Mouse (Mus musculus): ENCODE measurements around the gene Herpud1. TPM values are rescaled to one million over a fixed set of nuclear protein-coding genes. Genes with fewer than 3 reads are reported as not detected.

Herpud1 gene
- polyA plus RNA-seq, 1 experiment from 2014 or later: 144 TPM

DNA sequence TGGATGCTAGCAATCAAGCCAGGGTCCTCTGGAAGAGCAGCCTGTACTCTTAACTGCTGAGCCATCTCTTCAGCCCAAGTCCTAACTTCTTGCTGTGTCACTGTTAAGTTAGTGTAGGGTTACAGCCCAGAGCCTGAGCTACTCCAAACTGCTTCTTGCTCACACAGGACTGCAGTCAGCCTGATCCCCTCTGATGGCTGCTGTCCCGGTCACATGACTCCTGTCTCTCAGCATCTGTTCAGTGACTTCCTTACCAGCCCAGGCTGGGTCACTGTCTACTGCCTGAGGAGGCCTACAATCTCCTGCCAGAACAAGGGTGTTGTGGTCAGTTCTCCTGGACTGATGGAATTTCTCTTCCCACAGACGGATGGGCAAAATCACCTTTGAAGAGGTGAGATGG lies 29.0 kb downstream of the Herpud1 start:
- Histone ChIP-seq H3K27me3 (replicated peaks) (no peaks in the 10 kb centered on the region), H3K4me1 (no peaks in the 10 kb centered on the region), H3K27ac (no peak overlapping the region), H3K36me3 (no peaks in the 10 kb centered on the region), H3K4me2 (no peak overlapping the region), H3K9me3 (no peaks in the 10 kb centered on the region), H3K9ac (no peak overlapping the region), H3K4me3 (replicated peaks) (no peak overlapping the region)
- 63% methylated on average over 2 of the region's 2 CpGs for WGBS
- ATAC-seq (ENCODE audit: insufficient read depth, low FRiP score, low read depth): no peak

DNA sequence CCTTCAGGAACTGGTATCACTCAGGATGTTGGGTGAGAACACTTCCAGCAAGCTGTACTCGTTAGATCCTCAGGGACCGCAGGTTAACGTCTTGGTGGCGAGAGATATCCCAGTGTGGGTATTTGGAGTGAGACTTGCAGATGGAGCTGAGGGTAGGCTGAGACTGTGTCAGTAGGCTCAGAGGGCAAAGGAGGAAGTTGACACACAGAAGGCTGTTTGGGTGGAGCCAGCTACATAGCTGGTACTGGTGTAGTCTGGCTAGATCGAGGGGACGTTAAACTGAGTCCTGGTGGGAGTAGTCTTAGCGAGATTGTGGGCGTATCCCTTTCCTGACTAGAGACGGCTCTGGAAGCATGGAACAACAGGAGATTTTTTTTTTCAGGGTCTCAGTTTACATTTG lies 31.8 kb downstream of the Herpud1 start:
- no peak overlapping the region for H3K27ac ChIP-seq
- H3K4me3 ChIP-seq (replicated peaks): no peak overlapping the region
- H3K36me3 ChIP-seq: no peaks in the 10 kb centered on the region
- ATAC-seq (ENCODE audit: insufficient read depth, low FRiP score, low read depth): no peak
- WGBS: 58% methylated on average over 9 of the region's 9 CpGs
- no peaks in the 10 kb centered on the region for H3K27me3 ChIP-seq (replicated peaks)
- no peak overlapping the region for H3K9ac ChIP-seq
- no peaks in the 10 kb centered on the region for H3K4me1 ChIP-seq
- no peak overlapping the region for H3K4me2 ChIP-seq
- H3K9me3 ChIP-seq: no peaks in the 10 kb centered on the region

DNA sequence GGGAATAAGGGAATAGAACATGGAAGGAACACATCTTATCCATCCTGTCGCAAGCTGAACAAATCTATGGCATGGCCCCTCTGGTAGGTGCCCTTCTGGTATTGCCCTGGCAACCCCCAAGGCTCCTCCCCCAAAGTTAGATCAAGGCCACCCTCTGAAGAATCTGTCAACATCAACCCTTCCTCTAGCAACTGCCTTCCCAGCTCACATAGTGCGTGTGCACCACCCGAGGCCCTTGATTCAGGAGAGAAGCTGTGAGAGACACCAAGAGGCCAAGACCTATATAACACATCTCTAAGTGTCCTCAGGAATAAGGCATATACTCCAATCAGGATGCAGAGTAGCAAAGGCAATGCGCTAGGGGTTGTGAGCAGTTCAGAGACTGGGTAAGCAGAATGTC lies 36.0 kb downstream of the Herpud1 start:
- H3K4me3 ChIP-seq (replicated peaks): no peak overlapping the region
- 80% methylated on average over 4 of the region's 4 CpGs for WGBS

DNA sequence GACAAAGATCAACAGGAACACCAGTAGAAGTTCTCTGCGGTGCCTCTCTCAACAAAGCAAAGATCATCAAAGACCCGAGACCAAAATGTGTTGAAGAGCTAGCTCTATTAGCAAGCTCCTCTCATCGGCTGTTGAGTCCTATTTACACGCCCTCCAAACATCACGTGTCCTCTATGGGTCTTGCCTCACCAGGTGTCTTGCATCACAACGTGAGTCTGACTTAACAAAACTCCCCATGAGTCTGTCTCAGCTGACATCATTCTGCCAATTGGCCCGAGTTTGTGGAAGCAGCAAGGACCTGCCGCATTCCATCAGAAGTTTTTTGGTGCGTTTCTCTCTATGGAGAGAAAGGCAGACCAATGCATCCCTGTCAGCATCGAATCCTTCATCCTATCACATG lies 41.7 kb downstream of the Herpud1 start:
- Histone ChIP-seq H3K9ac (no peak overlapping the region), H3K27ac (no peak overlapping the region), H3K36me3 (no peaks in the 10 kb centered on the region), H3K4me3 (replicated peaks) (no peak overlapping the region), H3K27me3 (replicated peaks) (no peaks in the 10 kb centered on the region), H3K9me3 (no peaks in the 10 kb centered on the region), H3K4me2 (no peak overlapping the region), H3K4me1 (no peaks in the 10 kb centered on the region)
- ATAC-seq (ENCODE audit: insufficient read depth, low FRiP score, low read depth): no peak
- WGBS: 41% methylated on average over 10 of the region's 10 CpGs

More for the DNA sequence above, 36.0 kb downstream of the Herpud1 start:
- Histone ChIP-seq H3K4me2 (no peak overlapping the region), H3K36me3 (no peaks in the 10 kb centered on the region), H3K9ac (no peak overlapping the region), H3K27ac (no peak overlapping the region), H3K4me1 (no peaks in the 10 kb centered on the region), H3K9me3 (no peaks in the 10 kb centered on the region), H3K27me3 (replicated peaks) (no peaks in the 10 kb centered on the region)
- ATAC-seq (ENCODE audit: insufficient read depth, low FRiP score, low read depth): no peak

DNA sequence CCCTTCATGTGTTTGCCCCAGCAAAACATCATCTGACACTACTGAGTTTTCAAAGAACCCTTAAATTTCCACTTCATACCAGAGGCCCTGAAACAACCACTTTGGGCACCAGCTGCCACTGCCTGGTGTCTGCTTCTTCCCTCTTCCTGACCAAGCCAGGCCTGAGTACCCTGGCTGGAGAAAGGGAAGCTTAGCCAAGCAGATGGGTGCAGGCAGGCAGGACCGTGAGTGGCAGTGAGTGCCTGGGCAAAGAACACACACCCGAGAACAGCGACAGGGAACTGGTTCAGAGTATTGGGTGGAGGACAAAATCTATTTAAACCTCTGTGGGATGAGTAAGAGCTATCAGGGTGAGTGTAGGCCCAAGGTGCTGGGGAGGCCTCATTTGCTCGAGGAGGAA lies 42.2 kb downstream of the Herpud1 start:
- 71% methylated on average over 4 of the region's 4 CpGs for WGBS
- no peak for ATAC-seq (ENCODE audit: insufficient read depth, low FRiP score, low read depth)
- no peak overlapping the region for H3K4me3 ChIP-seq (replicated peaks)
- no peak overlapping the region for H3K4me2 ChIP-seq
- no peaks in the 10 kb centered on the region for H3K36me3 ChIP-seq
- no peak overlapping the region for H3K27ac ChIP-seq
- H3K27me3 ChIP-seq (replicated peaks): peaks cover 3% of the 10 kb centered on the region; the same call in 1 of the 2 replicates
- H3K4me1 ChIP-seq: no peaks in the 10 kb centered on the region
- no peaks in the 10 kb centered on the region for H3K9me3 ChIP-seq
- no peak overlapping the region for H3K9ac ChIP-seq

DNA sequence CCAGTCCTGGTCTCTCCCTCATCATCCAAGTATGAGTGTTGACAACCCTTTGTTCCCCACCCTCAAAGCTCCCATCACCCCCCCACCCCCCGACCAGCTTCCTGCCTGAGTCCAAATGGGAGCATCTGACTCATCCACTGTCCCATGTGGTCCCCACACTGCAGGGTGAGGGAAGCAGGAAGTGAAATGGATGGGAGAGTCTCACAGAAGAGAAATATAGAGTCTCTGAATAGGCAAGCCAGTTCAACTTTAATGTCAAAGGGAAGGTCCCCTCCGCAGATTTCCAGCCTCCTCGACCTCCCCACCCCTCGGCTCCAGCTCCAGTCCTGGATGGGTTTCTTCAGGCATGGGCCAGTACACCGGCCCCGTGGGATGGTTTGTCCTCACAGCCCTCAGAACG lies 43.1 kb downstream of the Herpud1 start:
- peaks cover 4% of the 10 kb centered on the region; the same call in 1 of the 2 replicates for H3K4me1 ChIP-seq
- ATAC-seq (ENCODE audit: insufficient read depth, low FRiP score, low read depth): no peak
- H3K4me2 ChIP-seq: no peak overlapping the region
- no peak overlapping the region for H3K9ac ChIP-seq
- no peak overlapping the region for H3K27ac ChIP-seq
- H3K36me3 ChIP-seq: no peaks in the 10 kb centered on the region
- 76% methylated on average over 7 of the region's 7 CpGs for WGBS
- no peak overlapping the region for H3K4me3 ChIP-seq (replicated peaks)
- peaks cover 5% of the 10 kb centered on the region; the same call in 1 of the 2 replicates for H3K27me3 ChIP-seq (replicated peaks)
- no peaks in the 10 kb centered on the region for H3K9me3 ChIP-seq

DNA sequence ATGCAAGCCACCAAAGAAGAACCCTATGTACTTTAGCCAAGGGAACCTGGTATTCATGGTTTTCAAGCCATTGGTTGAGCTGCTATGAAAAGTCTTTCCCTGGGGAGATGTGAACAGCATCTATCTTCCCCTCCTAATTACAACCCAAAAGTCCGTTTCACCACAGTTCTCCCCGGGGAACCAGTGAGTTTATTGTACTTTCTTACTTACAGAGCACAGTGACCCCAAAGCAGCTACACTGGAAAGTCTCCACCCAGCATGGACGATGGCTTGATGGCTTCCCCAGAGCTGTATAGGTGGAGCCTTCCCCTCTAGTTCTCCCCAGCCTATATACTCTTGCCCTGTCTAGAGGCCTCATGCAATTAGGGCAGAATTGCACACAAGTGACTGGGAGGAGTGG lies 46.0 kb downstream of the Herpud1 start:
- ATAC-seq (ENCODE audit: insufficient read depth, low FRiP score, low read depth): no peak
- Histone ChIP-seq H3K4me2 (no peak overlapping the region), H3K4me1 (peaks cover 4% of the 10 kb centered on the region; the same call in 1 of the 2 replicates), H3K9me3 (no peaks in the 10 kb centered on the region), H3K4me3 (replicated peaks) (no peak overlapping the region), H3K9ac (no peak overlapping the region), H3K36me3 (no peaks in the 10 kb centered on the region), H3K27me3 (replicated peaks) (peaks cover 5% of the 10 kb centered on the region; the same call in 1 of the 2 replicates), H3K27ac (no peak overlapping the region)
- 77% methylated on average over 3 of the region's 3 CpGs for WGBS

GRCm38 (mm10) chr8:94433981-94434466 lies 47.8 kb downstream of the Herpud1 start, which contains the start of gene Nlrc5:
Gene Nlrc5 (plus strand): TSS chr8:94434356.
- ATAC-seq (ENCODE audit: insufficient read depth, low FRiP score, low read depth): peak; percentile 39; the same call in 1 of the 2 replicates
- under 1% methylated on average over 29 of the region's 29 CpGs for WGBS

DNA sequence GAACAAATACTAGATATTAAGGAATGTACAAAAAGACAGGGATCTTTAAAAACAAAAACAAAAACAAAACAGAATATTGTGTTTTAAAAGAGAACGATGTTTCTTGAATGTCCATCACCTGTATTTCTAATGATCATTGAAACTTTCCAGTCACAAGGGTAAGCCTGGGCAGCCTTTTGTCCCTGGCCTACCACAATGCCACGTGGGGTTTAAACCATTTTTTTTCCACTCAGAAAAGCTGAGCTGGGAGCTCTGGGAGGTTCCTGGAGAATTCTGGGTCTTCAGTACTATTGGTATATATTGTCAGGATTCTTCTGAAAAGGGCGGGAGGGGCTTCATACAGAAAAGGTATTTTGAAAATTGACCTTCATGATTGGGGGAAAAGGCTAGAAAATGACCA lies 48.7 kb downstream of the Herpud1 start:
- 77% methylated on average over 3 of the region's 3 CpGs for WGBS
- Histone ChIP-seq H3K9ac (no peak overlapping the region), H3K9me3 (no peaks in the 10 kb centered on the region), H3K36me3 (no peaks in the 10 kb centered on the region), H3K4me3 (replicated peaks) (no peak overlapping the region), H3K4me1 (peaks cover 4% of the 10 kb centered on the region; the same call in 1 of the 2 replicates), H3K27me3 (replicated peaks) (peaks cover 5% of the 10 kb centered on the region; the same call in 1 of the 2 replicates), H3K27ac (no peak overlapping the region), H3K4me2 (no peak overlapping the region)
- ATAC-seq (ENCODE audit: insufficient read depth, low FRiP score, low read depth): no peak

More at GRCm38 (mm10) chr8:94433981-94434466, 47.8 kb downstream of the Herpud1 start, which contains the start of gene Nlrc5:
- Histone ChIP-seq H3K9ac (0 out of 2 replicates have a peak within 1 kb of the TSS, but pooled peaks have one; percentile 3), H3K4me3 (replicated peaks) (peak within 1 kb of the TSS; percentile 50), H3K36me3 (no peaks in the 10 kb centered on the region), H3K9me3 (no peaks in the 10 kb centered on the region), H3K27ac (no peak within 1 kb of the TSS), H3K4me2 (peak within 1 kb of the TSS; percentile 88), H3K4me1 (peaks cover 4% of the 10 kb centered on the region; the same call in 1 of the 2 replicates), H3K27me3 (replicated peaks) (peaks cover 5% of the 10 kb centered on the region; the same call in 1 of the 2 replicates)

GRCm38 (mm10) chr8:94435397-94436111 lies 49.3 kb downstream of the Herpud1 start:
- ATAC-seq (ENCODE audit: insufficient read depth, low FRiP score, low read depth): no peak
- no peaks in the 10 kb centered on the region for H3K9me3 ChIP-seq
- H3K4me1 ChIP-seq: peaks cover 4% of the 10 kb centered on the region; the same call in 1 of the 2 replicates
- peaks cover 5% of the 10 kb centered on the region; the same call in 1 of the 2 replicates for H3K27me3 ChIP-seq (replicated peaks)
- no peak overlapping the region for H3K4me3 ChIP-seq (replicated peaks)
- H3K4me2 ChIP-seq: no peak overlapping the region
- H3K36me3 ChIP-seq: no peaks in the 10 kb centered on the region
- H3K27ac ChIP-seq: no peak overlapping the region
- no peak overlapping the region for H3K9ac ChIP-seq
- 90% methylated on average over 15 of the region's 15 CpGs for WGBS

GRCm38 (mm10) chr8:94436112-94436572 lies 49.9 kb downstream of the Herpud1 start:
- H3K27ac ChIP-seq: no peak overlapping the region
- no peak for ATAC-seq (ENCODE audit: insufficient read depth, low FRiP score, low read depth)
- H3K4me1 ChIP-seq: peaks cover 4% of the 10 kb centered on the region; the same call in 1 of the 2 replicates
- no peaks in the 10 kb centered on the region for H3K9me3 ChIP-seq
- peaks cover 5% of the 10 kb centered on the region; the same call in 1 of the 2 replicates for H3K27me3 ChIP-seq (replicated peaks)
- H3K36me3 ChIP-seq: no peaks in the 10 kb centered on the region
- H3K9ac ChIP-seq: no peak overlapping the region
- WGBS: 87% methylated on average over 5 of the region's 5 CpGs
- no peak overlapping the region for H3K4me2 ChIP-seq
- H3K4me3 ChIP-seq (replicated peaks): no peak overlapping the region

DNA sequence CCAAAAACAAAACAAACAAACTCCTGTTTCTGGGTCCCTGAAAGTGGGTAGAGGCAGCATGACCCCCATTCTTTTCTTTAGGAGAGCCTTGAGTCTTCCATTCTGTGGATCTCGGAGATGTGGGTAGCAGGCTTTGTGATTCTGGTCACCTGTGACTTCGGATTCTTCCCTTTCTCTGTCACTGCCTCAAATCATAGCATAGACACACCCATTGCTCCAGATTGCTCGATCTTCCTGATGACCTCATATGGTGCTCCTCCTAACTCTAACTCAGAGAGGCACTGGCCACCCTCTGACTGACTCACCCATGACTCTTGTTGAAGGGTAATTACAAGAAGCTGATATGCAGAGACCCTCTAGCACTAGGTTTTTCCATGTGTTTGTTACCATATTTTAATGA lies 50.7 kb downstream of the Herpud1 start:
- no peaks in the 10 kb centered on the region for H3K36me3 ChIP-seq
- peaks cover 4% of the 10 kb centered on the region; the same call in 1 of the 2 replicates for H3K4me1 ChIP-seq
- H3K9me3 ChIP-seq: no peaks in the 10 kb centered on the region
- no peak overlapping the region for H3K9ac ChIP-seq
- ATAC-seq (ENCODE audit: insufficient read depth, low FRiP score, low read depth): no peak
- H3K27me3 ChIP-seq (replicated peaks): peaks cover 5% of the 10 kb centered on the region; the same call in 1 of the 2 replicates
- WGBS: 74% methylated on average over 3 of the region's 3 CpGs
- no peak overlapping the region for H3K4me3 ChIP-seq (replicated peaks)
- no peak overlapping the region for H3K4me2 ChIP-seq
- no peak overlapping the region for H3K27ac ChIP-seq
